Mouse (Mus musculus): Measurements from ENCODE around the gene Otos. TPM values are rescaled to one million over a fixed set of nuclear protein-coding genes. Genes with fewer than 3 reads are reported as not detected.
A peak's percentile ranks its signal among the peaks of the same experiment; 100 is the strongest.

Otos gene
- total RNA-seq (2021), result not detected
- long read RNA-seq, experiment 1, result 0 reads
- long read RNA-seq, experiment 2, result 0 reads

DNA sequence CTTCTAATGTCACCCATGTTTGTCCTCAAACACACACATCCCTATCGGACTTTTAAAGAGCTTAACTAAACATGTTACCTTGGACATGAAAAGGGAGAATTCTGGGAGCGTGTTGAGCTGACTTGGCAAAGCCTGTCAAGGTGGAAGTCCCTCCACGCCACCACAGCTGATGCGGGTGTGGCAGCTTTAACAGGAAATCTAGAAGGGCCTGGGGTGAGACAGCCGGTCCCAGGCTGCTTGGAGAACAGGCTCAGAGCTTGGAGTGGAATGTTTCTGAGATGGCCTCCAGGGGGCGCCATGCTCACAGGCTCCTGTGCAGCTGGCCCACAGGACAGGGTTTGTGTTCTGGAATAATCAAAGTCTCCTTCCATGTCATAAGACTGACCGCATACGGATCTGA is at the start of gene Otos:
Gene Otos (minus strand): TSS at position 169 of the 400 bp plus-strand sequence.
- Histone ChIP-seq H3K4me3 (no peak within 1 kb of the TSS), H3K27ac (no peak within 1 kb of the TSS)
- peak; percentile 89 for TF ChIP-seq CTCF (IDR thresholded peaks at IDR 0.05)
- intact Hi-C loops (cut with DNase I), result loop anchor here (1.0 to 5.0 kb wide), 3 partner anchors 127 to 249 kb away; no protein-coding TSS in a partner anchor
- DNase-seq (ENCODE audit: extremely low spot score in 1 of 2, low spot score in 2 of 2), result peak; percentile 74 to 78

DNA sequence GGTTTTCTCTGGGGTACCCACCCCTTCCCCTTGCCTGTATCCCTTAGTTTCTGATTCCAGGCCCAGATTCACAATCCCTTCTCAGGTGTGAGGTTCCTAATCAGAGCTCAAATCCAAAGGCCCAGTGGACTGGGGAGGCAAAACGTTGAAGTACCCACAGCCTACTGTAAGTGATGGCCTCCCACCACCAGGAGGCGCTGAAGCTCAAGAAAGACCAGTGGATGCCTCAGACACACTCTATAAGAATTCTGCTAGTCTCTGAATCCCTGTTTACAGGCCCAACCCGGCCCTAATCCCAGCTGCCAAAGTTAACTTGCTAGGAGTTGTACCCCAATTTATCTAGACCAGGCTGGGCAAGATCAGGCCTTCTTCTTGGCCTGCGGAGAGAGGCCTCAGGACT is 48.2 kb upstream of the Otos start:
- H3K4me3 ChIP-seq, result no peak overlapping the region
- intact Hi-C loops (cut with DNase I), result loop anchor here (1.0 to 5.0 kb wide), 2 partner anchors 137 to 190 kb away; no protein-coding TSS in a partner anchor
- TF ChIP-seq CTCF (IDR thresholded peaks at IDR 0.05), result peak; percentile 71
- no peak overlapping the region for H3K27ac ChIP-seq
- DNase-seq (ENCODE audit: extremely low spot score in 1 of 2, low spot score in 2 of 2), result peak; percentile 64 to 69

- Histone ChIP-seq H3K27ac (no peak overlapping the region), H3K4me3 (no peak overlapping the region)
- intact Hi-C loops (cut with DNase I), result loop anchor here (5.0 kb wide), 1 partner anchor 192 kb away; no protein-coding TSS in a partner anchor
- TF ChIP-seq CTCF (IDR thresholded peaks at IDR 0.05), result no peak
- DNase-seq (ENCODE audit: extremely low spot score in 1 of 2, low spot score in 2 of 2), result no peak
These were observed 47.1 kb upstream of the Otos start for GRCm38 (mm10) chr1:92695751-92696150.

DNA sequence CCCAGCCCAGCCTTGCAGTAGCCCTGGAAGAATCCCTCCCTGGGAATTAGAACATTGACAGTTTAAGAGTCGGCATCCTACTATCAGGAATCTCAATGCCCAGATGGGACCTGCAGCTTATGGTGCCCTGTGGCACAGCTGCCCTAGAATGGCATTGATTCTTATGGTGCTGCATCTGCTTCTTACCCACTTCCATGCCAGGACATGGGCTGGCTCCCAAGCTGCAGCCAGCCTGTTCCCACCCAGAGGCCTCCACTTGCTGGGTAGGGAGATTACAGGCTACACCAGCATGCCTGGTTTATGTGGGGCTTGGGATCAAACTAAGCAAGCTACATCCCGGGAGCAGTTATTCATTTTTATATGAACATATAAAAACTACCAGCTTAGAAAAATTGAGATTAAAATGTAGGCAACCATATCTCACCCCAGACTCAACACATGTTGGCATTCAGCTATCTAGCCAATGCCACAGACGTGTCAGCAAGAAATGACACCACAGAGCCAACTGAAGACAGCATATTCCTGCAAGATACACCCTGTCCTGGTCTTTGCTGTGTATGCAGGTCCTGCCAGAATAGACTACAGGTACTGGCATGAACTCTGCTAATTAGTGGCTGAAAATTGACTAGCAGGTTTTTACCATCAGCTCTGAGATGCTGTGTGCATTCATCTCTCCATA is 42.7 kb upstream of the Otos start:
- intact Hi-C loops (cut with DNase I), result no loop called here
- no peak for TF ChIP-seq CTCF (IDR thresholded peaks at IDR 0.05)
- Histone ChIP-seq H3K27ac (no peak overlapping the region), H3K4me3 (no peak overlapping the region)
- DNase-seq (ENCODE audit: extremely low spot score in 1 of 2, low spot score in 2 of 2), result no peak

DNA sequence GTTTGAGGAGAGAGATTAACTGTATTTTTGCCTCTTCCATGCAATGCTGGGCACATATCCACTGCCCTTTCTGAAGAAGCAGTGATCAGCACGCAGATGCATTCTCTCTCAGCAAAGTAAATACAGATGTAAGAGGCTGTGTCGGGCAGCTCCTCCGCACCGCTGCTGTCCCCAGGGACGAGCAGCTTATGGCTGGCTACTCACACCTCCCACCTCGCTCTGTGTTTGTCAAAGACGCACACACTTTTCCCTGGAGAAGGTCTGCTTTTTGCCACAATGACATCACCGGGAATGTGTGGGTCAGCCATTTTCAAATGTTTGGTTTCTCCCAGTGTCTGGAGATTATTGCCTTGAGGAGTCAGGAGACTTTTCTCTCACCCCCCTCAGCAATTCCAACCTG is 38.4 kb upstream of the Otos start:
- Histone ChIP-seq H3K27ac (no peak overlapping the region), H3K4me3 (no peak overlapping the region)
- no peak for DNase-seq (ENCODE audit: extremely low spot score in 1 of 2, low spot score in 2 of 2)
- intact Hi-C loops (cut with DNase I), result no loop called here
- TF ChIP-seq CTCF (IDR thresholded peaks at IDR 0.05), result no peak

- DNase-seq (ENCODE audit: extremely low spot score in 1 of 2, low spot score in 2 of 2), result peak; percentile 45 to 47
- no peak for TF ChIP-seq CTCF (IDR thresholded peaks at IDR 0.05)
- no peak overlapping the region for H3K4me3 ChIP-seq
- no peak overlapping the region for H3K27ac ChIP-seq
- intact Hi-C loops (cut with DNase I), result no loop called here
These were observed 34.5 kb upstream of the Otos start for GRCm38 (mm10) chr1:92683151-92683550.

DNA sequence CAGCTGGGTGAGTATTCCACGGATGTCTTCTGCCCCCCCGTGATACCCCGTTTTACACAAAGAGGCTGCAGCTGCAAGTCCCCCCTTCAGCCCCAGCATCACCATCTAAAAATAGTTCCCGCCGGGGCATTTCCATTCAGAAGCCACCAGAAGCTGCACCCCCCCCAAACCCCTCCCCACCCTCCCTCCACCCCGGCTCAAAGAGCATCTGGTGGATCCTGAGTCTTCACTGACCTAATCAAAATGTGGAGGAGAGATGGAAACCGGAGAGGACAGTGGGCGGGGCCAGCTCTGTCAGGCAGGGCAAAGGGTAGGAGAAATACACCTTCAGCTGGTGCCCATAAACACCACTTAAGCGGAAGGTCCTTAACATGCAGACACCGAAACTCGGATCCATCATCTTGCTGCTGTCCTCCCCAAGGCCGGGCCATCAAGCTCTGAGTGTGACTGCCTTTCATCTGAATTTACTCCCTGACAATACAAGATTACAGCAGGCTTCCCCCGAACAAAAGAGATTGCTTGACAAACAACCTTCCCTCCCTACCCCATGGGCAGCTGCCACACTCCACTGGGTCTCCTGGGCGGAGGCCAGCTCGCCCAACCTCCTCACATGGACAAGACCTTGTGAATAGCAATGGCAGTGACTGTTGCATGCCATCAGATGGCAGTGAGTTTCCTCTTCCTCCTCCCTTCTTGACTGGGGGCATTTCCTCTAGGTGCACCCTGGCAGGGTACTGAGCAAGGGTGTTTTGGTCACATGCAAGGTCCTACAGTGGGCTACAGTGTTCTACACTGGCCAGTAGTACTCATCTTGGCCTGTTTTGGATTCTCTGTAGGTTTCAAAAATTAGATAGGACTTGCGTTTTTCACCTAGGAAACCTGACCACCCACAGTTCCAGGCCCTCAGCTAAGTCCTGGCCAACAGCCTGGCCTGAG is 32.3 kb upstream of the Otos start:
- no peak overlapping the region for H3K27ac ChIP-seq
- no peak for TF ChIP-seq CTCF (IDR thresholded peaks at IDR 0.05)
- no peak for DNase-seq (ENCODE audit: extremely low spot score in 1 of 2, low spot score in 2 of 2)
- no peak overlapping the region for H3K4me3 ChIP-seq
- intact Hi-C loops (cut with DNase I), result no loop called here

DNA sequence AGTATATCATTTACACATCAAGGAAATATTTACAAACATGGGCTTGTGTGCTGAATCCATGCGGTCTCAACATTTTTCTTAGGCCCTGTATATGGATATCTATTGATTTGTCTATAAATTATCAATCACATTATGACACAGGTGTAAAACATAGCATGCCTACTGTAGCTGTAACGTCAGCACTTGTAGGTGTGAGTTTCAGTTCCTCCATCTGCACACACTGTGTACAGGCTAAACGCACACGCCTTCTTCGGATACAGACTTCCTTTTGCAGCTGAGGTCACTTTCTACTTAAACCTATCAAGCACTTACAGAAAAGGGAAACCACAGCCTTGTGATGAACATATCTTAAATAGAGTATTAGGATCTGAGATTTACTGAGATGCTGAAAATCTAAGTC is 30.1 kb upstream of the Otos start:
- Histone ChIP-seq H3K27ac (no peak overlapping the region), H3K4me3 (no peak overlapping the region)
- no peak for DNase-seq (ENCODE audit: extremely low spot score in 1 of 2, low spot score in 2 of 2)
- TF ChIP-seq CTCF (IDR thresholded peaks at IDR 0.05), result no peak
- intact Hi-C loops (cut with DNase I), result no loop called here

- no peak for TF ChIP-seq CTCF (IDR thresholded peaks at IDR 0.05)
- no peak overlapping the region for H3K27ac ChIP-seq
- DNase-seq (ENCODE audit: extremely low spot score in 1 of 2, low spot score in 2 of 2), result no peak
- intact Hi-C loops (cut with DNase I), result loop anchor here (2.0 kb wide), 1 partner anchor 50 kb away; no protein-coding TSS in a partner anchor
- no peak overlapping the region for H3K4me3 ChIP-seq
These were observed 28.0 kb upstream of the Otos start for GRCm38 (mm10) chr1:92676676-92676975.

- intact Hi-C loops (cut with DNase I), result loop anchor here (2.0 kb wide), 1 partner anchor 51 kb away; no protein-coding TSS in a partner anchor
- DNase-seq (ENCODE audit: extremely low spot score in 1 of 2, low spot score in 2 of 2), result peak in 1 of 2 experiments; percentile 46
- H3K4me3 ChIP-seq, result no peak overlapping the region
- TF ChIP-seq CTCF (IDR thresholded peaks at IDR 0.05), result no peak
- no peak overlapping the region for H3K27ac ChIP-seq
These were observed 27.5 kb upstream of the Otos start for GRCm38 (mm10) chr1:92675932-92676675.

DNA sequence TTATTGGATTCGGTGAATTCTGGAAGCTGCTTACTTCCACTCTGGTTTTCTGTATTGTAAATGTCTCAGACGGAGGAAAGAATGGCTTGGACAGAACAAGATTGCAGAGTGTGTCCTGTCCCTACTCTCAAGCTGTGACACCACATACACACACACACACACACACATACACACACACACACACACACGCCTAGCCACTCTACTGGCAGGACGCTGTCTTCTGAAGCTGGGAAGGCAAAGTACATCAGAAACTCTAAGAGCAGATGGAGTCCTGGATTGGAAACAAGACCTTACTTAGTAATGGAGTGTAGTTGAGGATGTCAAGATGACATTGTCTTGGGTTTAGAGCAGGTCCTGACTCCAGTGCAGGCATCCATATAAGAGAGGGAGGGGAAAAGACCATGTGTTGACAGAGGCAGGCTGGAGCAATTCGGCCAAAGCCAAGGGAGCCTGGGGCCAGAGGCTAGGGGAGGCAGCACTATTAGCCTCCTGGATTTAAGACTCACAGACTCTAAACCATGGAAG is 24.7 kb upstream of the Otos start:
- no peak for TF ChIP-seq CTCF (IDR thresholded peaks at IDR 0.05)
- Histone ChIP-seq H3K27ac (no peak overlapping the region), H3K4me3 (no peak overlapping the region)
- no peak for DNase-seq (ENCODE audit: extremely low spot score in 1 of 2, low spot score in 2 of 2)
- intact Hi-C loops (cut with DNase I), result no loop called here

Measured in left cerebral cortex, adult 2 months (tissue).